Mouse (Mus musculus) midbrain, embryonic 10.5 days (tissue): ENCODE measurements at regions not wholly inside any gene's neighbourhood (a gene's known extent, or its start where the extent isn't known, plus 50 kb on each side); places are given as distances from the start of the nearest gene placed in this dataset.
"Not testable (repeated sequence)": the region's sequence is repeated elsewhere in the genome, so short reads cannot be mapped to it uniquely, and the experiment has no call there.

ENCODE experiments used
- DNase-seq: peaks from one replicate; pipeline ENCODE4 v3.0.0-alpha.2; 2017; ENCODE audit warnings: low spot score
- H3K27ac ChIP-seq: fragments of 300-500 bp; sonication (generic); replicated peaks from 2 replicates; pipeline ENCODE4 v1.5.1; 2016; ENCODE audit warnings: mild to moderate bottlenecking
- H3K27me3 ChIP-seq: fragments of 300-500 bp; sonication (generic); 2 replicates; pipeline ENCODE4 v1.6.1; 2016; ENCODE audit warnings: low read depth, mild to moderate bottlenecking; ENCODE audit not compliant: poor library complexity, severe bottlenecking
- H3K36me3 ChIP-seq: fragments of 300-500 bp; sonication (generic); 2 replicates; pipeline ENCODE4 v1.6.1; 2016; ENCODE audit warnings: mild to moderate bottlenecking, moderate library complexity
- H3K4me1 ChIP-seq: fragments of 300-500 bp; sonication (generic); 2 replicates; pipeline ENCODE4 v1.6.1; 2016
- H3K4me3 ChIP-seq: fragments of 300-500 bp; sonication (generic); 2 replicates; pipeline ENCODE4 v1.5.1; 2016; ENCODE audit warnings: mild to moderate bottlenecking, moderate library complexity
- H3K9me3 ChIP-seq: fragments of 300-500 bp; sonication (generic); replicated peaks from 2 replicates; pipeline ENCODE4 v1.6.1; 2016; ENCODE audit warnings: mild to moderate bottlenecking
- WGBS: fragments of 180-500 bp; shearing (Covaris S2); methylation state at CpG from one replicate; pipeline ENCODE4 v1.1.7; 2016; 5-methylcytosine and 5-hydroxymethylcytosine counted together

DNA sequence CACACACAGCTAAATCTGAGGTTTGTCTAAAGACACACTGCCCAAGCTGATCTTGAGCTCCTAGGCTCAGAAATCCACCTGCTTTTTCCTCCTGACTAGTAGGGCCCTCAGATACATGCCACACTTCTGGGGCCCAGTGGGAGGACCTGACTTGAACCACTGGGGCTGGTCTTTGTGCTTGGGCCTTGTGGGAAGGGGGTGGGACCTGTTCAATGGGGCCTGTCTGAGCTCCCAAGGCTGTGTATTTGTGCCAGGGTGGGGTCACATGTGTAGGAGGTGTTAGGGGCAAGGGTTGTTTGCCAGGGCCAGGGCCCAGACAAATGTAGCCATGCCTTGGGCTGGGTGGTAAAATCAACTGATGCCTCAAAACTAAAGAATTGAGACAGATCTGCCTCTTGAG lies 56.8 kb downstream of the Gm8765 start:
- H3K27me3 ChIP-seq, H3K4me1 ChIP-seq, H3K9me3 ChIP-seq, H3K27ac ChIP-seq, H3K4me3 ChIP-seq, H3K36me3 ChIP-seq, DNase-seq: not testable (repeated sequence)

DNA sequence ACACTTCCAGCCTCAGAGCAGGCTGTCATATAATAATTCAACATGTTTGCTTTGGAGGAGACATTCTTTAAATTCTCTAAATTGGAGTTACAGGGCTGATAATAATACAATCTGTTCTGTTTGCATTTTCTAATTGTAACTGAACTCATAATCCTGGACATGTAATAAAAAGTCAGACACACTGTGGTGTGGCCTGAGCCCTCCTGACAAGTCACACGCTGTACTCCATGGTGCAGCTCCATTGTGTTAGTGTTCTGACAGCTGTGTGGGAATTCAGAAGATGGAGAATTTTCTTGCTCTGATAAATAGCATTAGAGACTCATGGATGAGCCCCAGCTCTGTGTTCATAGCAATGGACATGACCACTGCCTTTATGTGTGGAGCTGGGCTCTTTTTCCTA lies 58.2 kb downstream of the Gm8765 start:
- not testable (repeated sequence) for H3K9me3 ChIP-seq, H3K4me3 ChIP-seq, H3K27ac ChIP-seq, H3K4me1 ChIP-seq, DNase-seq, H3K27me3 ChIP-seq, H3K36me3 ChIP-seq
- WGBS = 91% methylated on average over 1 of the region's 1 CpGs

DNA sequence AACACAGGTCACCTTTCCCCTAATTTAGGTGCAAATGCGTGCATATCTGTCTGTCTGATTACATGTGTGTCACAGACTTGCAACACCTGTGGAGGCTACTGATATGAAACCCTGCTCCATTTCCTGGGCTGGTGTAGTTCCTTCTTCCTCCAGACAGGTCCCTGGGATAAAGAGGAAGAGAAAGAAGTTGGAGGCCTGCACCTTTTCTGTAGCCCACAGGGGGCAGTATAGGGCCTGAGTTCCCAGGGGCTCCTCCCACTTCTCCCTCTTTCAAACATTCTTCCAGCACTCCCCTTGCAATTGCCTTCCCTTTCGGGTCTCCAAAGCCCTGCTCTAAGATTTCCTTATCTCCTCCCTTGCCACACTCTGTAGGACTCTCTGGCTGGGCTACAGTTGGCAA lies 66.5 kb downstream of the Gm8765 start:
- Histone ChIP-seq H3K27me3 (no peaks in the 10 kb centered on the region), H3K4me1 (no peaks in the 10 kb centered on the region), H3K4me3 (no peak overlapping the region), H3K9me3 (no peaks in the 10 kb centered on the region), H3K27ac (no peak overlapping the region), H3K36me3 (no peaks in the 10 kb centered on the region)
- WGBS = 79% methylated on average over 2 of the region's 2 CpGs
- no peak for DNase-seq

DNA sequence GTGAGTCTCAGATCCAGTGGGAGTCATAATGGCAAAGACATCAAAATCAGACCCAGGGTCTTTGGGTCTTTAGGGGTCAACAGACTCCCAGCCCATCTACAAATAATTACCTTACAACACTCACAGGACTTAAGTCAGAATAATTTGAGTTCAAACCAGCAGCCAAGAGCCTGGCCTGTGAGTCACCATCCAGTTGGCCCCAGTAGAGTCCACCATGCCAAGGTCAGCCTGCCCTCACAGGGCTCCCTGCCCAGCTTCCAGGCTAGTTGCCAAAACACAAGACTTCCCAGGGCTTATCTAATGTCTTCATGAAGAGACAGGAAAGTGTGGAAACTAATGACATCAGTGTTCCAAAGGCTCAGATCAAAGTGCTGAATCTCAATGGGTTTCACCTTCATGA lies 81.9 kb downstream of the Gm8765 start:
- H3K27me3 ChIP-seq, H3K36me3 ChIP-seq, H3K4me3 ChIP-seq, H3K4me1 ChIP-seq, H3K27ac ChIP-seq, DNase-seq, H3K9me3 ChIP-seq: not testable (repeated sequence)

DNA sequence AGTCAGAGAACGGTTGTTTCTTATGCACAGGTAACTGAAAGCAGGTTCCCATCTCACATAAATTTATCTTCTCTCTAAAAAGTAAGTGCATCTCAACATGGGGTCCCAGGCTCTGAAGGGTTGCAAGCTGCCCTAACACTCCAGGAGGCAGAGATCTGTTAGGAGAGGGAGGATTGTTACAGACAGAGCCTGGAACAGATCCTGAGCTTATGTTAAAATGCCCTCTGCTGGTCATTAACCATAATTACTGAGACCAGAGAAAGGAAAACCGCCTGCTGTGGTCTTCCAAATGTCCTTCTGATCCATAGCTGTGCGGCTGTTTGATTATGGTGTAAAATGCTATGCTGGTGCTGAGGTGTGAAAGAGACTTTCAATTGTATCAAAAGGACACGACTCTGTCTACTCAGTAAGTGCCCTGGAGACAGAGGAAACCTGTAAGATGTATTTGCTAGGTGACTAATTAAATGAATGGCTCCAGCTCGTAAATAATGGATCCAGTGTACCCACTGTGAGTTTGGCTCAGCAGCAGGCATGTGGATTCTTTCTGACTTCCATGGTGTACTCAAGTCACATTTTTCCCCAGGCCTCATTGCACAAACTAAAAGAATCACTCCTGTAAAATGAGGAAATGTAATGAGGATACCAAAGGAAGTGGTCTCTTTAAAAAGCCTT lies 131.9 kb downstream of the Gm8765 start:
- peak; percentile 12 for DNase-seq
- not testable (repeated sequence) for H3K36me3 ChIP-seq, H3K4me3 ChIP-seq, H3K27me3 ChIP-seq, H3K27ac ChIP-seq, H3K4me1 ChIP-seq, H3K9me3 ChIP-seq
- 38% methylated on average over 4 of the region's 5 CpGs for WGBS
